Mouse (Mus musculus): ENCODE measurements at regions not wholly inside any gene's neighbourhood (a gene's known extent, or its start where the extent isn't known, plus 50 kb on each side); places are given as distances from the start of the nearest gene placed in this dataset.
A peak's percentile ranks its signal among the peaks of the same experiment; 100 is the strongest.

- peak; percentile 14 for DNase-seq
These were observed 253.8 kb downstream of the Bckdhb start for GRCm38 (mm10) chr9:84178705-84179104.

GRCm38 (mm10) chr9:84179238-84179637, 254.3 kb downstream of the Bckdhb start:
- no peak for DNase-seq

GRCm38 (mm10) chr9:84183637-84184374, 258.9 kb downstream of the Bckdhb start:
- peak; percentile 9 for DNase-seq

- no peak for DNase-seq
These were observed 262.6 kb downstream of the Bckdhb start for GRCm38 (mm10) chr9:84187531-84187930.

GRCm38 (mm10) chr9:84193405-84193804, 268.5 kb downstream of the Bckdhb start:
- DNase-seq, result no peak

GRCm38 (mm10) chr9:84194716-84195115, 269.8 kb downstream of the Bckdhb start:
- no peak for DNase-seq

GRCm38 (mm10) chr9:84195338-84195737, 270.4 kb downstream of the Bckdhb start:
- no peak for DNase-seq

GRCm38 (mm10) chr9:84200208-84200607, 275.3 kb downstream of the Bckdhb start:
- DNase-seq, result no peak

- DNase-seq, result no peak
These were observed 279.1 kb downstream of the Bckdhb start for GRCm38 (mm10) chr9:84204056-84204455.

- DNase-seq, result no peak
These were observed 315.6 kb downstream of the Bckdhb start for GRCm38 (mm10) chr9:84240491-84240975.

- no peak for DNase-seq
These were observed 324.8 kb downstream of the Bckdhb start for GRCm38 (mm10) chr9:84249765-84250164.

- peak; percentile 50 for DNase-seq
These were observed 328.4 kb downstream of the Bckdhb start for GRCm38 (mm10) chr9:84253022-84253991.

GRCm38 (mm10) chr9:84258488-84258887, 333.5 kb downstream of the Bckdhb start:
- no peak for DNase-seq

- DNase-seq, result no peak
These were observed 334.8 kb downstream of the Bckdhb start for GRCm38 (mm10) chr9:84259751-84260150.

- no peak for DNase-seq
These were observed 337.2 kb downstream of the Bckdhb start for GRCm38 (mm10) chr9:84262151-84262550.

- no peak for DNase-seq
These were observed 342.0 kb downstream of the Bckdhb start for GRCm38 (mm10) chr9:84266974-84267373.

- no peak for DNase-seq
These were observed 349.7 kb downstream of the Bckdhb start for GRCm38 (mm10) chr9:84274608-84275007.

- DNase-seq, result no peak
These were observed 353.4 kb downstream of the Bckdhb start for GRCm38 (mm10) chr9:84278295-84278694.

- no peak for DNase-seq
These were observed 353.8 kb downstream of the Bckdhb start for GRCm38 (mm10) chr9:84278731-84279130.

GRCm38 (mm10) chr9:84280898-84281297, 356.0 kb downstream of the Bckdhb start:
- DNase-seq, result no peak

GRCm38 (mm10) chr9:84281610-84282009, 356.7 kb downstream of the Bckdhb start:
- no peak for DNase-seq

GRCm38 (mm10) chr9:84283296-84283695, 358.4 kb downstream of the Bckdhb start:
- DNase-seq, result no peak

GRCm38 (mm10) chr9:84285604-84286003, 360.7 kb downstream of the Bckdhb start:
- DNase-seq, result no peak

Data from heart, postnatal 4 days (tissue).